Mouse (Mus musculus): ENCODE data around the gene Eif4g3. TPM values are rescaled to one million over a fixed set of nuclear protein-coding genes. Genes with fewer than 3 reads are reported as not detected.

Gene Eif4g3
- total RNA-seq, 4 experiments from 2014 or later = 143 to 163 (median 151) TPM

DNA sequence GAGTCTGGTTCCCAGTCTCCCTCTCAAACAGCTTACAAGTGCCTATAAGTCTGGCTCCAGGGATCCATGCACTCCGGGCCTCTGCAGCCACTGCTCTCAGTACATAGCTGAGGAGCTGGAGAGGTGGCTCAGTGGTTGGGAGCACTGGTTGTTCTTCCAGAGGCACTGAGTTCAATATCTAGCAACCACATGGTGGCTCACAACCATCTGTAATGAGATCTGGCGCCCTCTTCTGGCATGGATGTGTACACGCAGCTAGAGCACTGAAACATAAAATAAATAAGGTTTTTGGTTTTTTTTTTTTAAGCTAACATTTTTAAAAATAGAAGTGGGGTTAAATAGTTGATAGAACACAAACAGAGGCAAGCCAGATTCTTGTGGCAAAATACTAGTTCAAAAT lies 161.2 kb downstream of the Eif4g3 start:
- no peak for DNase-seq (ENCODE audit: low spot score in 2 of 2)

DNA sequence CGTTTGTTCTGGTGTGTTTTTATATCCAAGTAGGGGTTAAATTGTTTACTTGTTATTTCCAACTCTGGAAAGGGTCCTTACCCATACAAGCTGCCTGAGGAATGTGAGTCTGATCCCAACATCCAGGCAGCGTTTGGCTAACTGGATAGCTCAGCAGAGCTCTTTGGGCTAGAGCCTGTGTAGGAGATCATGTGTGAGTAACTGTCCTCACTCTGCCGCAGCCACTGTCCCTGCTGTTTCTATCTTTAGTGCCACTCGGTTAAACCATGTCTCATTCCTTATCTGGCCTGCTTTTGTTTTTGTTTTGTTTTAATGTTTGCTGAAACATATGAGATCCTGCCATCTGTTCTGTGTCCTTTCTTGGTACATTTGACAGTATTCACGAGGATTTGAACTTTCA lies 168.1 kb downstream of the Eif4g3 start:
- DNase-seq (ENCODE audit: low spot score in 2 of 2) = no peak

DNA sequence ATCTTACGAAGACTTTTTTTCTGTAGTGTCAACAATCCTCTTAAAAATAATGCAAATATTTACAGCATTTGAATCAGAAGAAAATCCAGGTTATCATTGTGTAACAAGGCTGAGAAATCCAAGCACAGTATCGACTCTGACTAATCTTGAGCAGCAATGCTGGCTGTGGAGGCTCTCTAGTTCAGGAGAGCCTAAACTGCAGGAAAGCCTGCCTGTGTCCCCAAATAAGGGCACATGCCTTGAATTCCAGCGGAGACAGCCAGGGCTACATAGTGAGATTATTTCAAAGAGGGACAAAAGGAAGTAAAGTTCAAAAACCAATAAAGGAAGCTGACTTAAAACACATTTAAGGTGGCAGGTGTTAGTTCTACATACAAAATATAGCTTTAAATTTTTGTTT lies 168.7 kb downstream of the Eif4g3 start:
- no peak for DNase-seq (ENCODE audit: low spot score in 2 of 2)

DNA sequence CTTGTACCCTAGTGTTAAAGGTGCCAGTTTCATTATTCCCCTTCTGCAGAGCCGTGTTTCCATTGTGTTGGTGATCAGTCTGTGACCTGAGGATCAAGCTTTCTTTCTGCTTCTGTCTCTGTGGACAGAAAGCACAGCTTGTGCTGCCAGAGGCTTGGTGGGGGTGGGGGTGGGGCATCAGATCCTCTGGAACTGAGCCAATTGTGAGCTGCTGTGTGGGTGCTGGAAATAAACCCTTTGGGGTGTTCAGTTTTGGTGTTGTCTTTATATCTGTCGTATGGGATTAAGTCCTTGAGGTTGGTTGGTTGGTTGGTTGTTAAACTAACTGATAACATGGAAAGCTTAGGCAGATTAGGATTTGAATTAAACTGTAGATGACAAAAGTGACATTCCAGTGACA lies 171.0 kb downstream of the Eif4g3 start:
- no peak for DNase-seq (ENCODE audit: low spot score in 2 of 2)

DNA sequence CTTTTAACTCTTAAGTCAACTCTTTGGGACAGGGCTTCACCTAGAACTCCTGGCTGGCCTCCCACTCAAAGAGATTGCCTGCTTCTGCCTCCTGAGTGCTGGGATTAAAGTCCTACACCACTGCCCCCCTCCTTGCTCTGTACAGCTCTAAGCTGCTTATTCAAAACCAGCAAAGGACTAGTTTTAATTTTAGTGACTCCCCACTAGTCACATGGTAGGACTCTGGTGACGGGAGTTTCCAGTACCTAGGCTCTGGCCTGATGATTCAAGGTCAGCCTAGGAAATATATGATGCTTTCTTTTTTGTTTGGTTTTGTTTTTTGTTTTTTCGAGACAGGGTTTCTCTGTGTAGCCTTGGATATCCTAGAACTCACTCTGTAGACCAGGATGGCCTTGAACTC lies 172.0 kb downstream of the Eif4g3 start:
- DNase-seq (ENCODE audit: low spot score in 2 of 2) = no peak

DNA sequence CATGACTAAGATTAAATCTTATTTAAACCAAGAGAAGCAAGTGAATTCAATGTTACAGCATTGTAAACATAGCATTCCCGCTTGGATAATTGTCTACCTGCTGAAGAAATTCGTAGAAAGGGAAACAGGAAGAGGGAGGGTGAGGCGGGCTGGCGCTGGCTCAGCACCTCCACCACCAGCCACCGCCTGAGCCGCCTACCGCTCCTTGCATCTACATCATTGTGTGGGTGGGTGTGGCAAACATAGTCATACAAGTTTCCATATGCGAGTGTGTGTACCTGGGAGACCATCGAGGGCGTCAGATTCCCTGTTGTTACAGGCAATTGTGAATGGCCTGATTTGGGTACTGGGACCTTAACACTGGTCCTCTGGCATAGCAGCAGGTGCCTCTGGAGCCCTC lies 173.7 kb downstream of the Eif4g3 start:
- DNase-seq (ENCODE audit: low spot score in 2 of 2) = no peak

DNA sequence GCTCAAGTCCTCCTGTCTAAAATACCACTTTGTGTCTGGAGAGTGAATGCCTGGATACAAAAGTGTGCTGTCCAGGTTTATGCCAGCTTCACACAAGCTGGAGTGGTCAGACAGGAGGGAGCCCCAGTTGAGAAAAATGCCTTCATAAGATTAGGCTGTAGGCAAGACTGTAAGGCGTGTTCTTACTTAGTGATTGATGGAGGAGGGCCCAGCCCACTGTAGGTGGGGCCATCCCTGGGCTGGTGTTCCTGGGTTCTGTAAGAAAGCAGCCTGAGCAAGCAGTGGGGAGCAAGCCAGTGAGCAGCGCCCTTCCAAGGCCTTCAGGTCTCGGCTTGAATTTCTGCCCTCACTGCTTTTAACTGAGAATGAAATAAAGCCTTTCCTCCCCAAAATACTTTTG lies 175.3 kb downstream of the Eif4g3 start:
- no peak for DNase-seq (ENCODE audit: low spot score in 2 of 2)

DNA sequence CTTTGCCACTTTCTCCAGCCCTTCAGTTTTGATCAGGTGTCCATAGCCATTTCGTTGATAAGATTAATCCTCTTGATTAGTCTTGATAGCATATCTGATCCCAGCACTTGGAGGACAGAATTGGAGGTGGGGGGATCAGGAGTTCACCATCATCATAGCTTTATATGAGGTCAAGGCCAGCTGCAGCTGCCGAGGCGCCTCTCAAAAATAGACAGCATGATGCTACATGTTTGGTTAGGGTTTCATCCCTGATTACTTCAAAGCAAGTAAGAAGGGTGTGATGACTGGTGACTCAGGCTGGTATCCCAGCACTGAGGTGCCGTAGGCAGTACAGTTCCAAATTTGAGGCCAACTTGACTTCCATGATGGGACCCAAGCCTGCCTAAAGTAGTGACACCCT lies 176.6 kb downstream of the Eif4g3 start:
- DNase-seq (ENCODE audit: low spot score in 2 of 2) = no peak

DNA sequence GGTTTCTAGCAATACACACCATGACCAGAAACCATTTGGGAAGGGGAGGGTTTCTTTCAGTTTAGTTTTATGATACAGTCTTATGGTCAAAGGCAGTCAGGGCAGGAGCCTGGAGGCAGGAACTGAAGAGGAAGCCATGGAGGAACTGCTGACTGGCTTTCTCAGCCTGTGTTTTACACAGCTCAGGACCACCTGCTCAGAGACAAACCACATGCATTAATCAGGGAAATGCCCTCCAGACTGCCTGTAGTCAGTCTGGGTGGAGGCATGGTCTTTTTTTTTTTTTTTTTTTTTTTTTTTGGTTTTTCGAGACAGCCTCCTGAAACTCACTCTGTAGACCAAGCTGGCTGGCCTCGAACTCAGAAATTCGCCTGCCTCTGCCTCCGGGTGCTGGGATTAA lies 179.9 kb downstream of the Eif4g3 start:
- no peak for DNase-seq (ENCODE audit: low spot score in 2 of 2)

DNA sequence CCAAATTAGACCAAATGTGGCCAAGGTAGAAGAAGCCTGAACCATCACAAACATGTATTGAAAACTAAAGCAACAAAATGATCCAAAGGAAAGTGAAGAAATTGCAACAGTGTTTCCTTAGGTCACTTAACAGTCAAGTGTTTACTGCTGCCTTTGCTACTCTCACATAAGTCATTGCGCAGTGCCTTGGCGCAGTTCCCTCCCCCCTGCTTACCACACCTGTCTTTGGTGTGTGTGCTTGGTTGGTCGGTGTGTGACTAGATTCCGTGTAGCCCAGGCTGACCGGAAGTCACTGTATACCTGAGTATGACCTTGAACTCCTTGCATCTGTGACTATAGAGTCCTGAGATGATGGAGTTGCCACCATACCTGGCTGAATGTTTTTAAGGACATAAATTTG lies 186.6 kb downstream of the Eif4g3 start:
- no peak for DNase-seq (ENCODE audit: low spot score in 2 of 2)

DNA sequence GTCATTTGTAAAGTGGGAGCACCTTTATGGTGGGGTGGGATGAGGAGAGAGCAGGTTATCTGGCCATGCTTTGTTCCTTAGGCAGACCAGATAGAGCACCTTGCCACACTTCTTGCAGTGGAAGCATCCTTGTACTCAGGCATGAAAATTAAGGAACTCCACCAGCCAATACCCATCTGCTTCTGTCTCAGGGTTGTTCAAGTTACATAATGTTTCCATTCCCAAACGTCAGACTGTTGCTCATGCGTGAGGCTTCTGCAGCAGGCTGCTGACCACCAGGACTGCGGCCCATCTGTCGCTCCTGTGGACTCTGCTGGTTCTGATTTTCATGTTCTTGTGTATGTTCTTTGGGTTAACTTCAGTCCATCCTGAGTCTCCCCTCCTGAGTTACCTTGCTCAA lies 187.9 kb downstream of the Eif4g3 start:
- no peak for DNase-seq (ENCODE audit: low spot score in 2 of 2)

DNA sequence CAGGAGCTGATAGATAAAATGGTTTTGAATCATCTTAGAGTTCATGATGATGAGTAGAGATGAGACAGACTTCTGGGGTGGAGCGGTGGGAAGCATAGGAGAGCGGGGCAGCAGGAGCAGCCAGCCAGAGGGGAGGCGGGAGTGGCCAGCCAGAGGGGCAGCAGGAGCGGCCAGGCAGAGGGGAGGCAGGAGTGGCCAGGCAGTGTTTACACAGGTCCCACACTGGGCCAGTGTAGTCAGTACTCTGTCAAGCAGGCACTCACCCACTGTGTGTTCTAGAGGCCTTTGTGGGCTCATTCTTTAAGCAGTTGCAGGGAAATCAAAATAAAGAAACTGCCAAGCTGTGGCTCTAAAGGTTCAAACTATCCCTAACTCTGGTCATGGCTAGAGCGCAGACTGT lies 191.2 kb downstream of the Eif4g3 start:
- DNase-seq (ENCODE audit: low spot score in 2 of 2) = no peak

DNA sequence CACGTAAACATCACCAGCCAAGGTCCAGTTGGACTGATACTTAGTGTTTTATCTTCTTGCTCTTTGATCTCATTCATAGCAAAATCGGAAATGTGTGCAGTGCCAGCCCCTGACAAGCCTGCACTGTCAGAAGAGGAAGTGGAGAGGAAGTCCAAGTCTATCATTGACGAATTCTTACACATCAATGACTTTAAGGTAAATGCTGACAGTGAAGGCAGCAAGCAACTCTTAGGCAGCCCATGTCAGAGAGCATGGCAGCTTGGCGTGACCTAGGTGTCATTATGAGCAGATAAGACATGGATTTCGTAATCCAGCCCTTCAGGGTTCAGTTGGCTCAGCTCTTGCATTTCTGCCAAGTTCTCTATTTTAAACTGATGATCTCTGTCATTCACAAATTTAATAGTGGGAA lies 191.8 kb downstream of the Eif4g3 start:
- DNase-seq (ENCODE audit: low spot score in 2 of 2) = no peak

DNA sequence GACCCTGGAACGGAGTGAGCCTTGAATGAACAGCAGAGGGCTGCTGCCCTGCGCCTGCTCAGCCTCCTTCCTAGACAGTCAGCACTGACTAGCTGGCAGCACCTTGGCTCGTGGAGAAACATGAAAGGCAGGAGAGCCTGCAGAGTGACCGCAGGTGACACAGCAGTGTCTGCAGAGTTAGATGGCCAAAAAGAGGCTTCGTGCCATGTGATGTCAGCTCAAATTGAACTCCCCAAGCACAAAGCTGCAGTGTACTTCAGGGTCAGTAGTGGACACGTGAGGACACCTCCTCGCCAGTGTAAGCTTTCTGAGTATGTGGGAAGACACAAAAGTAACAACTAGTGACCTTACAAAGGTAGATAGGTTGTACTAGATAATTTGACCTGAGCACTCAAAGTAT lies 193.1 kb downstream of the Eif4g3 start:
- no peak for DNase-seq (ENCODE audit: low spot score in 2 of 2)

DNA sequence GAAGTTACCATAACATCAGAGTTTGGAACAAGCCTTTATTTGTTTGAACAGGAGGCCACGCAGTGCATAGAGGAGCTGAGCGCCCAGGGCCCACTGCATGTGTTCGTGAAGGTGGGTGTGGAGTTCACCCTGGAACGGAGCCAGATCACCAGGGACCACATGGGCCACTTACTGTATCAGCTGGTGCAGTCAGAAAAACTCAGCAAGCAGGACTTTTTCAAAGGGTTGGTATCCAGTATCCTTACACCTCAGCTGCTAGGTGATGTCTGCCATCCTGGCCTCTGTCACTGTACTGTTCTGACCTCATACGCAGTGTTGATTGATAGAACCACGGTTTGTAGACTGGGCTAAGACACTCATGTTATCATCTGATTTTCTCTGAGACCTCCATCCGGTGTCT lies 195.2 kb downstream of the Eif4g3 start:
- DNase-seq (ENCODE audit: low spot score in 2 of 2) = no peak

DNA sequence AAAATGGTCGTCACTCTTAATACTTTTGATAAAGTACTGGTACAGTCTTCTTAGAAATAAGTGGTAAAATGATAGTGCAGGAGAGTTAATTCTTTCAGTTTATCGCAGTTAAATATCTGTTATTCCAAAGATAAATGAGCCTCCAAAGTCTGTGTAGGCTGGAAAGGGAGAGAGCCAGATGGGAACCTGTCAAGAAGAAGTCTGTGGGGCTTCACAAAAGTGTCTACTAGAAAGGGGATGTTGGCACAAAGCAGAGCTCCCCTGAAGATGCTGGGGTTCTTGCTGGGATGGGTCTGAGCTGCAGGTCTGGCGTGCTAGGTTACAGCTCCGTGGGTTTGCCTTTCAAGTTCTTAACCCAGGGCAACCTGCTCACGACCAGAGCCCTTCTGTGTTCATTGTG lies 199.7 kb downstream of the Eif4g3 start:
- no peak for DNase-seq (ENCODE audit: low spot score in 2 of 2)

DNA sequence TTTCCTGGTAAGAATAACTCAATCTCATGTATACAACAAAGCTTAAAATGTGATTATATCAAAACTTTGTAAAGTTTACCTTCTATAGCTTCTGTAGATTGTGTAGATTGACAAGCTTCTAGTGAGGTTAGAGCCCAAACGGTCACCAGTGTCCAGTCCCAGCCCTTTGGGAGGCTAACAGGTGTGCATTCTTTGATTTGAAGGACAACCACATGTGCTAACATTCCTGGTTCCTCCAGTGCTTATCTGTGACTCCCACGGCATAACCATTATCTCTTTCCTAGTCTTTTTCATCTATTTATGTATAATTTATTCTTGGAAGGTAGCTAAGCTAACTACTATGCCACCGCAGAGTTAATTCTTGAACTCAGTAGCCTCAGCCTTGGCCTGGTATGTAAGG lies 207.9 kb downstream of the Eif4g3 start:
- no peak for DNase-seq (ENCODE audit: low spot score in 2 of 2)

DNA sequence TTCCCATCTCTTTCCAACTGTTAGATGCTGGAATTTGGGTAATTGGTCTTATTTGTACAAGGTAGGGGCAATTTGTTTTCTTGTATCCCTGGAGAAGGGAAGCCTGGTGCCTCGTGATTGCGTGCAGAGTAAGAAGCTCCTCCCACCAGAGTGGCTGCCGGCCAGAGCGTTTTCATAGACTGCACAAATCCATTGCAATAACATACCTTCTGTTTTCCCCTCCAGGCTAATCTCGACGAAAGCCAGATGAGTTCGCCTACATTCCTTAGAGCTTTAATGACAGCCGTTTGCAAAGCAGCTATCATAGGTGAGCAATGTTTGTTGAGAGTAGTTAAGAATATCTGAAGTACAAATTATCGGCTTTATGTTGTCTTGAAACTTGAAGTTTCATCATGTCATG lies 208.9 kb downstream of the Eif4g3 start:
- DNase-seq (ENCODE audit: low spot score in 2 of 2) = no peak

DNA sequence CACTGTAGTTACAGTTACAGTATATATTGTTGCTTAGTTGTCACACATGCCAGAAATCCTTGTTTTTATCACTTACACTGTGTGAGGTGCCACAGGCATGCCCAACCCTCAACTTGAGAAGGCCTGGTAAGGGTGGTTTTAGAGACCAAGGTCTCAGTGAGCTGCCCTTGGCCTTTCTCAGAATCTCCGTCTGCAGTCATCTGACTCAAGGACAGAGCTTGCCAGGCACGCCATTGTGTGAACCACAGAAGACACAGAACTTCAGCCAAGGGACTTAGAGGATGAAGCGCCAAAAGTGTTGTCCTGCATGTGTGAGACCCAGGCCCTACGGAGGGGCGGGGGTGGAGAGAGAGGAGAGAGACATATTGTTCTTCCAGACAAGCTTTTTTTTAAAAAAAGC lies 217.3 kb downstream of the Eif4g3 start:
- DNase-seq (ENCODE audit: low spot score in 2 of 2) = no peak

DNA sequence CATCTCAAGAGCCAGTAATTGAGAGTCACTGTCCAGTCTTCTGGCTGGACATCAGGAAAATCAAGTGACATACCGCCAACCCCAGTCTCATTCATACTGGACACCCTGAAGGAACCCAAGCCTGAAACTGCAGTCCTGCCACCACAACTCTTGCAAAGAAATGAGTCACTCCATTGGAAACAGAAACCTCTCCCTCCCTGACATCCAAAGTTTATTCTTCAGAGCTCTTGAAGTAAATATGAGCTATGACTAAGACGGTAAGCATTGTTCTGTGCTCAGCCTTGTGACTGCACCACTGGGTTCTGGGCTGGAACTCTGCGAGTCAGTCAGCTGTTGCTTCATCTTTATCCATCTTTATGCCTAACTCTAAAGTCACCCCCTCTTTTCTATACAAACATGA lies 221.0 kb downstream of the Eif4g3 start:
- no peak for DNase-seq (ENCODE audit: low spot score in 2 of 2)

DNA sequence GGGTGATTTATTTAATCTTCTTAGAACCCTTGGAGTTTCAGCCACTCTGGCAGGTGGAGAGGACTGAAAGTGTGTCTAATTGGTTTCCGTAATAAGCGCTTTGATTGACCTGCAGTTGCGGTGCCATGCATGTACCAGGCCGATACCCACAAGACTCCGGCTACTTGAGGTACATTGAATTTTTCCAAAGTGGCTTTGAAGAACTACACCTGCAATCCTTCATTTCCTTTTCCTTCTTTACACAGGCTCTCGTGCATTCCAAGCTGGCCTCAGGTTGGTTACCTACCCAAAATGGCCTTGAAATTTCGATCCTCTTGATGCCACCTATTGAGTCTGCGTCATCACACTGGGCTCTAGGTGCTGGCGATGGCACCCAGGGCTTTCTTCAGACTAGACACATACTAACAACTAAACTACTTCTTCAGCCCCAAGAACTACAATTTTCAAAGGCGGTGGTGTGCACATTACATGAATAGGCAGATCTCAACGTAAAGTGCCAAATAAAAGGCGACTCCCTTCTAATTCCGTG lies 222.9 kb downstream of the Eif4g3 start:
- DNase-seq (ENCODE audit: low spot score in 2 of 2) = peak in 1 of 2 experiments; percentile 33

DNA sequence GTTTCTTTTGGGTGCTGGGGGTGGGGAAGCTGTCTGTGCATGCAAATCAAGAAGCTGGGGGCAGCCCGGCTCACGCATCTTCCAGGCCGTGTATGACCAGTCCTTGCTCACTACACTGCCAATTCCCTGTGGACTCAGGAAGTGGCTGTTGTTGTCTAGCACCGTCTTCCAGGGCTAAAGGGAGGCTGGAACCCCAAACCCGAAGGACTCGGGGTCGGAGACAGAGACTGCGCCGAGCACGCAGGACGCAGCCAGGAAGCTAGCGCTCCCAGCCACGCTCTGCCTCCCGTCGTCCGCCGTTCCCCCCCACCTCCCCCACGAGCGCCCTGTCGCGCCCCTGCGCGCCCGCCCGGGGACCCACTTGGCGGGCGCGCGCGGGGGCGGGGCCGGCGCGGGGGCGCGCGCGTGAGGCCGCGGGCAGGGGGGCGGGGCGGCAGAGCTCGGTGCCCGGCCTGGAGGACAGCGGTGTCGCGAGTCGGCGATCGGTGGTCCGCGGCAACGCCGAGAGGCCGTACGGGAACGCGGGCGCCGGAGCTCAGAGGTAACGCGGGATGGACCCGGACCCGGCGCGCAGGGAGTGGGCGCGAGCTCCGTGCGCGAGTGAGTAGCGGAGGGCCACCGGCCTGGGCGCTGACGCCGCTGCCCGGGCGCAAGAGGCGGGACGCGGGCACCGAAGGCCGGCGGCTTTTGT lies 223.5 kb downstream of the Eif4g3 start, which contains the start of gene Hp1bp3:
Hp1bp3 (plus strand) TSS at position 97 of the 691 bp plus-strand sequence.
- peak; percentile 53 to 67 for DNase-seq (ENCODE audit: low spot score in 2 of 2)

DNA sequence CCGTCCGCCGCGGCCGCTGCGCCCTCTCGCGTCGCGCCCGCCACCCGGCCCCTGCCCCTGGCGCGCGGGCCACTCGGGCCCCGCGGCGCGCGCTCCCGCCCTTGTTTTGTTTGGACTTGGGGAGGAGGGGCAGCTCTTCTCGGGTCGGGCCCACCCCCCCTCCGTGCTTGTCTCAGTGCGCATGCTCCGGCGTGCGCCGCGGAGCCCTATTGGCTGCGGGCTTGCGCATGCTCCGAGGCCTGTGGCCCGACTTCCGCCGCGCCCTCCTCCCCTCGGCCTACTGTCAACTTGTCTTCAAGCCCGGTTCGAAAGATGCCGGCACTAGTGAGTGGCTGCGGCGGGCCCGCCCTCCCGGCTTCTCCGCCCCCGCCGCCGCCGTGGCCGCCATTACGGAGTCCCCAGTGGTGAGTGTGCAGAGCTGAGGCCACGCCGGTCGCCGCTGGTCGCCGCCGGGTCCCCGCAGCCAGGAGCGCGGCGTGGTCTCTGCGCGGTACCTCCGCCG lies 224.1 kb downstream of the Eif4g3 start:
- peak; percentile 96 to 98 for DNase-seq (ENCODE audit: low spot score in 2 of 2)
